Mouse (Mus musculus) heart, adult 8-10 months (tissue): ENCODE results near the gene Dvl2. TPM values are rescaled to one million over a fixed set of nuclear protein-coding genes. Genes with fewer than 3 reads are reported as not detected.

Experiments
- microRNA-seq: library from miRNA; unstranded; fragments of <30 nt; microRNA quantifications from one replicate; pipeline ENCODE4 v1.2.0, GENCODE M21; 2022
- total RNA-seq, 4 experiments: library from RNA; stranded (reverse); gene quantifications; 2 replicates each; pipeline ENCODE4 v1.2.4; 2022

The Dvl2 gene
- total RNA-seq, 4 experiments from 2014 or later = 4.0 to 6.4 (median 5.1) TPM

Small RNAs within 50 kb of the gene (microRNA-seq; reads per million reads assigned to microRNA genes)
- gene Gm44349 = not detected
- 956 reads per million, percentile 82 among the genes with 10 or more reads in this experiment for gene Mir324

Other genes starting within 250 kb of the Dvl2 start
- gene Polr2a, start 242.0 kb upstream of the Dvl2 start, total RNA-seq = 10 to 100 TPM; 28.5 to 35.7 (median 32.9) TPM
- not detected for gene Slc35g3, start 238.6 kb upstream of the Dvl2 start, total RNA-seq
- 10 to 100 TPM; 43.7 to 52.4 (median 49.3) TPM for gene Zbtb4, start 234.7 kb upstream of the Dvl2 start, total RNA-seq
- 1 to 10 TPM; 2.2 to 4.3 (median 3.8) TPM for gene Chrnb1, start 204.7 kb upstream of the Dvl2 start, total RNA-seq
- gene Fgf11, start 198.7 kb upstream of the Dvl2 start, total RNA-seq = 1 to 10 TPM; 2.1 to 3.3 (median 2.6) TPM
- gene Tmem102, start 195.0 kb upstream of the Dvl2 start, total RNA-seq = under 1 TPM; 0.14 to 0.57 (median 0.31) TPM
- not detected for gene Gm39566, start 185.3 kb upstream of the Dvl2 start, total RNA-seq
- gene Spem2, start 182.1 kb upstream of the Dvl2 start, total RNA-seq = not detected
- gene Spem1, start 178.4 kb upstream of the Dvl2 start, total RNA-seq = not detected
- gene Nlgn2, start 162.8 kb upstream of the Dvl2 start, total RNA-seq = 1 to 10 TPM; 3.1 to 6.9 (median 4.3) TPM
- gene Tmem256, start 162.1 kb upstream of the Dvl2 start, total RNA-seq = 100 to 1,000 TPM; 193 to 338 (median 283) TPM
- gene Plscr3, start 154.2 kb upstream of the Dvl2 start, total RNA-seq = 10 to 100 TPM; 20.7 to 25.3 (median 21.7) TPM
- gene Tnk1, start 141.9 kb upstream of the Dvl2 start, total RNA-seq = under 1 TPM in 1 of 4 experiments, not detected in 3; 0.23 TPM
- gene Tmem95, start 122.6 kb upstream of the Dvl2 start, total RNA-seq = not detected
- 1 to 10 TPM; 2.0 to 2.6 (median 2.4) TPM for gene Kctd11, start 119.2 kb upstream of the Dvl2 start, total RNA-seq
- gene Acap1, start 105.1 kb upstream of the Dvl2 start, total RNA-seq = 1 to 10 TPM in 2 of 4 experiments, under 1 TPM in 2; 0.16 to 1.1 (median 0.83) TPM
- gene 2810408A11Rik, start 99.6 kb upstream of the Dvl2 start, total RNA-seq = under 1 TPM; 0.43 to 0.81 (median 0.60) TPM
- 10 to 100 TPM; 38.0 to 50.9 (median 43.4) TPM for gene Neurl4, start 99.5 kb upstream of the Dvl2 start, total RNA-seq
- gene Gps2, start 86.7 kb upstream of the Dvl2 start, total RNA-seq = 10 to 100 TPM; 23.2 to 32.1 (median 27.7) TPM
- 100 to 1,000 TPM; 410 to 451 (median 437) TPM for gene Eif5a, start 78.6 kb upstream of the Dvl2 start, total RNA-seq
- gene Ybx2, start 64.8 kb upstream of the Dvl2 start, total RNA-seq = 10 to 100 TPM; 13.8 to 32.7 (median 24.3) TPM
- gene Slc2a4, start 52.4 kb upstream of the Dvl2 start, total RNA-seq = 100 to 1,000 TPM; 435 to 503 (median 470) TPM
- gene Cldn7, start 35.8 kb upstream of the Dvl2 start, total RNA-seq = 1 to 10 TPM in 1 of 4 experiments, not detected in 3; 1.1 TPM
- 100 to 1,000 TPM; 144 to 172 (median 168) TPM for gene Ctdnep1, start 19.4 kb upstream of the Dvl2 start, total RNA-seq
- gene Elp5, start 18.1 kb upstream of the Dvl2 start, total RNA-seq = 10 to 100 TPM; 41.7 to 57.3 (median 48.1) TPM
- 100 to 1,000 TPM; 287 to 342 (median 325) TPM for gene Gabarap, start 9.5 kb upstream of the Dvl2 start, total RNA-seq
- 10 to 100 TPM; 21.0 to 24.9 (median 23.6) TPM for gene Phf23, start 4.8 kb upstream of the Dvl2 start, total RNA-seq
- gene Acadvl, start 14.8 kb downstream of the Dvl2 start, total RNA-seq = 1,000 to 10,000 TPM; 1,233 to 1,415 (median 1,285) TPM
- gene Dlg4, start 16.3 kb downstream of the Dvl2 start, total RNA-seq = 1 to 10 TPM; 3.9 to 6.3 (median 5.2) TPM
- not detected for gene Asgr1, start 53.5 kb downstream of the Dvl2 start, total RNA-seq
- under 1 TPM in 1 of 4 experiments, not detected in 3; 0.34 TPM for gene Asgr2, start 92.0 kb downstream of the Dvl2 start, total RNA-seq
- 1 to 10 TPM; 2.6 to 4.5 (median 3.2) TPM for gene Mgl2, start 129.7 kb downstream of the Dvl2 start, total RNA-seq
- 1 to 10 TPM; 1.7 to 4.2 (median 3.2) TPM for gene Clec10a, start 155.6 kb downstream of the Dvl2 start, total RNA-seq
- 1 to 10 TPM in 1 of 4 experiments, under 1 TPM in 3; 0.38 to 2.8 (median 0.68) TPM for gene Slc16a11, start 212.2 kb downstream of the Dvl2 start, total RNA-seq
- gene Slc16a13, start 220.5 kb downstream of the Dvl2 start, total RNA-seq = 1 to 10 TPM; 2.5 to 3.6 (median 3.4) TPM
- 10 to 100 TPM in 3 of 4 experiments, 1 to 10 TPM in 1; 5.9 to 22.0 (median 17.3) TPM for gene Bcl6b, start 229.2 kb downstream of the Dvl2 start, total RNA-seq
- 10 to 100 TPM; 22.2 to 31.6 (median 29.0) TPM for gene 0610010K14Rik, start 237.3 kb downstream of the Dvl2 start, total RNA-seq
- gene Gm21988, start 239.2 kb downstream of the Dvl2 start, total RNA-seq = 1 to 10 TPM; 1.2 to 2.7 (median 2.4) TPM
- gene Rnasek, start 239.2 kb downstream of the Dvl2 start, total RNA-seq = 100 to 1,000 TPM in 2 of 4 experiments, 10 to 100 TPM in 2; 91.2 to 119 (median 96.3) TPM